Mouse (Mus musculus): ENCODE measurements around the gene Slc47a1. TPM values are rescaled to one million over a fixed set of nuclear protein-coding genes. Genes with fewer than 3 reads are reported as not detected.
A peak's percentile ranks its signal among the peaks of the same experiment; 100 is the strongest.
"Not testable (repeated sequence)": the region's sequence is repeated elsewhere in the genome, so short reads cannot be mapped to it uniquely, and the experiment has no call there.

Gene Slc47a1
- polyA plus RNA-seq, 1 experiment from 2014 or later, result 2.9 TPM

- no peaks in the 10 kb centered on the region for H3K27me3 ChIP-seq (replicated peaks; ENCODE audit: insufficient read depth, low read length)
- DNase-seq (ENCODE audit: low spot score), result no peak
- H3K4me3 ChIP-seq (ENCODE audit: low read depth, low read length), result no peak overlapping the region
- no peak overlapping the region for H3K4me2 ChIP-seq (replicated peaks; ENCODE audit: low read depth, low read length)
- H3K4me1 ChIP-seq (ENCODE audit: insufficient read depth, low read depth, low read length), result no peaks in the 10 kb centered on the region
- no peak for TF ChIP-seq EP300 (IDR thresholded peaks at IDR 0.05)
- TF ChIP-seq CTCF (IDR thresholded peaks at IDR 0.05), result no peak
- no peak overlapping the region for H3K27ac ChIP-seq (ENCODE audit: low read length)
- no peak for ATAC-seq
- H3K9ac ChIP-seq (replicated peaks; ENCODE audit: low read depth), result no peak overlapping the region
- no peaks in the 10 kb centered on the region for H3K36me3 ChIP-seq (ENCODE audit: insufficient read depth, low read length)
- H3K9me3 ChIP-seq (ENCODE audit: low read length), result no peaks in the 10 kb centered on the region
- 32% methylated on average over 2 of the region's 2 CpGs for WGBS
Observed at GRCm38 (mm10) chr11:61316864-61317263, 61.3 kb downstream of the Slc47a1 start.

GRCm38 (mm10) chr11:61310321-61310720, 67.8 kb downstream of the Slc47a1 start:
- Histone ChIP-seq H3K9me3 (ENCODE audit: low read length) (no peaks in the 10 kb centered on the region), H3K4me3 (ENCODE audit: low read depth, low read length) (no peak overlapping the region), H3K36me3 (ENCODE audit: insufficient read depth, low read length) (no peaks in the 10 kb centered on the region), H3K4me1 (ENCODE audit: insufficient read depth, low read depth, low read length) (no peaks in the 10 kb centered on the region), H3K9ac (replicated peaks; ENCODE audit: low read depth) (no peak overlapping the region), H3K4me2 (replicated peaks; ENCODE audit: low read depth, low read length) (no peak overlapping the region), H3K27me3 (replicated peaks; ENCODE audit: insufficient read depth, low read length) (no peaks in the 10 kb centered on the region), H3K27ac (ENCODE audit: low read length) (no peak overlapping the region)
- 50% methylated on average over 7 of the region's 7 CpGs for WGBS
- no peak for DNase-seq (ENCODE audit: low spot score)
- TF ChIP-seq EP300 (IDR thresholded peaks at IDR 0.05) (no peak), CTCF (IDR thresholded peaks at IDR 0.05) (no peak)
- ATAC-seq, result no peak

- TF ChIP-seq CTCF (IDR thresholded peaks at IDR 0.05), result no peak
- TF ChIP-seq EP300 (IDR thresholded peaks at IDR 0.05), result no peak
- 59% methylated on average over 12 of the region's 12 CpGs for WGBS
- no peaks in the 10 kb centered on the region for H3K36me3 ChIP-seq (ENCODE audit: insufficient read depth, low read length)
- DNase-seq (ENCODE audit: low spot score) (no peak), ATAC-seq (no peak)
- no peak overlapping the region for H3K4me2 ChIP-seq (replicated peaks; ENCODE audit: low read depth, low read length)
- H3K4me3 ChIP-seq (ENCODE audit: low read depth, low read length), result no peak overlapping the region
- H3K27ac ChIP-seq (ENCODE audit: low read length), result no peak overlapping the region
- no peaks in the 10 kb centered on the region for H3K27me3 ChIP-seq (replicated peaks; ENCODE audit: insufficient read depth, low read length)
- no peak overlapping the region for H3K9ac ChIP-seq (replicated peaks; ENCODE audit: low read depth)
- no peaks in the 10 kb centered on the region for H3K9me3 ChIP-seq (ENCODE audit: low read length)
- H3K4me1 ChIP-seq (ENCODE audit: insufficient read depth, low read depth, low read length), result no peaks in the 10 kb centered on the region
Observed at GRCm38 (mm10) chr11:61309831-61310230, 68.3 kb downstream of the Slc47a1 start.

- H3K27ac ChIP-seq (ENCODE audit: low read length), result no peak overlapping the region
- ATAC-seq (no peak), DNase-seq (ENCODE audit: low spot score) (no peak)
- WGBS, result 41% methylated on average over 7 of the region's 7 CpGs
- no peaks in the 10 kb centered on the region for H3K36me3 ChIP-seq (ENCODE audit: insufficient read depth, low read length)
- H3K4me1 ChIP-seq (ENCODE audit: insufficient read depth, low read depth, low read length), result no peaks in the 10 kb centered on the region
- no peaks in the 10 kb centered on the region for H3K9me3 ChIP-seq (ENCODE audit: low read length)
- no peak for TF ChIP-seq EP300 (IDR thresholded peaks at IDR 0.05)
- no peak for TF ChIP-seq CTCF (IDR thresholded peaks at IDR 0.05)
- no peak overlapping the region for H3K4me2 ChIP-seq (replicated peaks; ENCODE audit: low read depth, low read length)
- no peaks in the 10 kb centered on the region for H3K27me3 ChIP-seq (replicated peaks; ENCODE audit: insufficient read depth, low read length)
- no peak overlapping the region for H3K4me3 ChIP-seq (ENCODE audit: low read depth, low read length)
- no peak overlapping the region for H3K9ac ChIP-seq (replicated peaks; ENCODE audit: low read depth)
Observed at GRCm38 (mm10) chr11:61307795-61308194, 70.3 kb downstream of the Slc47a1 start.

- Histone ChIP-seq H3K36me3 (ENCODE audit: insufficient read depth, low read length) (no peaks in the 10 kb centered on the region), H3K27me3 (replicated peaks; ENCODE audit: insufficient read depth, low read length) (no peaks in the 10 kb centered on the region), H3K9ac (replicated peaks; ENCODE audit: low read depth) (no peak overlapping the region), H3K4me2 (replicated peaks; ENCODE audit: low read depth, low read length) (no peak overlapping the region), H3K4me1 (ENCODE audit: insufficient read depth, low read depth, low read length) (peaks cover 1% of the 10 kb centered on the region; the same call in 1 of the 2 replicates), H3K27ac (ENCODE audit: low read length) (no peak overlapping the region), H3K4me3 (ENCODE audit: low read depth, low read length) (no peak overlapping the region), H3K9me3 (ENCODE audit: low read length) (no peaks in the 10 kb centered on the region)
- ATAC-seq, result no peak
- peak; percentile 35 for DNase-seq (ENCODE audit: low spot score)
- 82% methylated on average over 4 of the region's 4 CpGs for WGBS
- TF ChIP-seq CTCF (IDR thresholded peaks at IDR 0.05) (peak; percentile 51), EP300 (IDR thresholded peaks at IDR 0.05) (no peak)
Observed at GRCm38 (mm10) chr11:61305377-61305776, 72.8 kb downstream of the Slc47a1 start.

- not testable (repeated sequence) for H3K9ac ChIP-seq (replicated peaks; ENCODE audit: low read depth); H3K9me3 ChIP-seq (ENCODE audit: low read length); H3K4me1 ChIP-seq (ENCODE audit: insufficient read depth, low read depth, low read length); H3K27me3 ChIP-seq (replicated peaks; ENCODE audit: insufficient read depth, low read length); H3K36me3 ChIP-seq (ENCODE audit: insufficient read depth, low read length); DNase-seq (ENCODE audit: low spot score); ATAC-seq; H3K4me2 ChIP-seq (replicated peaks; ENCODE audit: low read depth, low read length); H3K4me3 ChIP-seq (ENCODE audit: low read depth, low read length); H3K27ac ChIP-seq (ENCODE audit: low read length)
- 95% methylated on average over 5 of the region's 10 CpGs for WGBS
Observed at GRCm38 (mm10) chr11:61304535-61304934, 73.6 kb downstream of the Slc47a1 start.
